Mouse (Mus musculus) spleen, adult 2 months (tissue): ENCODE measurements around the gene Gpn2.

Experiments
- CTCF ChIP-seq: fragments of 200-500 bp; IDR thresholded peaks from 2 replicates; pipeline ENCODE4 v1.5.1; 2011; ENCODE audit warnings: mild to moderate bottlenecking, inconsistent platforms; ENCODE audit not compliant: insufficient read depth, insufficient read length, insufficient replicate concordance; ENCODE audit errors: extremely low read depth
- POLR2A ChIP-seq: fragments of 200-500 bp; IDR thresholded peaks from 2 replicates; pipeline ENCODE4 v1.6.1; 2011; ENCODE audit warnings: low read depth, low read length, inconsistent platforms

DNA sequence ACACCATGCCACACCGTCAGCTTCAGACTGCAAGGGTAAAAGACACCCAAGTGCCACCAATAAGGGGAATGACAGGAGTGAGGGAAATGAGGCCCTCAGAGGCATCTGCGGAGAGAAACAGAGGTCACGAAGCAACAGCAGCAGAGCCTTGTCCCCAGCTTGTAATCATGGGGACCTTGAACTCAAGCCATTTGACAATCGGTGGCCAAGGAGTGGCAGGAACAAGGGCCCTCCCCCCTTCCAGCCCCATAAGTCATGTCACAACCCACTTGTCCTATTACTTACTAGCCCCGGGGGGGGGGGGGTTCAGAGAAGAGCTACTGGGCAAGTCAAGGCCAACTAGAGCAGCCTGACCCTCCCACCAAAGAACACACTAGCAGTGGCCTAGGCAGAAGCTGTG, 47.5 kb upstream of the Gpn2 start:
- no peak for TF ChIP-seq CTCF
- no peak for TF ChIP-seq POLR2A
